Mouse (Mus musculus) MEL (cell line): ENCODE measurements at regions not wholly inside any gene's neighbourhood (a gene's known extent, or its start where the extent isn't known, plus 50 kb on each side); places are given as distances from the start of the nearest gene placed in this dataset.

ENCODE experiments used
- DNase-seq: peaks from one replicate; pipeline ENCODE4 v3.0.0; 2011; ENCODE audit warnings: low read depth, low spot score
- H3K27ac ChIP-seq: 2 replicates; pipeline ENCODE4 v1.5.1; 2012; ENCODE audit warnings: low read depth, mild to moderate bottlenecking, control low read depth, low read length, moderate library complexity; ENCODE audit not compliant: control insufficient read depth
- H3K27me3 ChIP-seq, 2 experiments: fragments of 150-350 bp in 1 of 2; sonication (generic) in 1 of 2; 2 replicates each; pipeline ENCODE4 v1.6.1; 2012; ENCODE audit warnings: low read length in 2 of 2, mild to moderate bottlenecking in 2 of 2, improper control_type of control experiment in 1 of 2, moderate library complexity in 1 of 2; ENCODE audit not compliant: insufficient read depth in 2 of 2, control insufficient read depth in 1 of 2
- H3K36me3 ChIP-seq, 2 experiments: 2 replicates each; pipeline ENCODE4 v1.6.1; 2012 to 2014; ENCODE audit warnings: low read length in 2 of 2, improper control_type of control experiment in 1 of 2, inconsistent platforms in 1 of 2, mild to moderate bottlenecking in 1 of 2; ENCODE audit not compliant: insufficient read depth in 2 of 2, control insufficient read depth in 1 of 2
- H3K4me1 ChIP-seq, 2 experiments: fragments of 150-350 bp in 1 of 2; sonication (generic) in 1 of 2; 2 replicates each; pipeline ENCODE4 v1.6.1; 2012; ENCODE audit warnings: low read length in 2 of 2, improper control_type of control experiment in 1 of 2, mild to moderate bottlenecking in 1 of 2; ENCODE audit not compliant: insufficient read depth in 2 of 2, control insufficient read depth in 1 of 2
- H3K4me3 ChIP-seq, 2 experiments: fragments of 150-350 bp in 1 of 2; sonication (generic) in 1 of 2; 2 replicates each; pipeline ENCODE4 v1.5.1; 2012; ENCODE audit warnings: low read depth in 2 of 2, low read length in 2 of 2, mild to moderate bottlenecking in 2 of 2, moderate library complexity in 2 of 2, control low read depth in 1 of 2, improper control_type of control experiment in 1 of 2; ENCODE audit not compliant: control insufficient read depth in 1 of 2, insufficient read depth in 1 of 2
- H3K79me2 ChIP-seq: 2 replicates; pipeline ENCODE4 v1.6.1; 2012; ENCODE audit warnings: mild to moderate bottlenecking, low read length, moderate library complexity; ENCODE audit not compliant: control insufficient read depth, poor library complexity, insufficient read depth
- H3K9ac ChIP-seq: 2 replicates; pipeline ENCODE4 v1.6.1; 2012; ENCODE audit warnings: low read depth, mild to moderate bottlenecking, control low read depth, low read length, moderate library complexity; ENCODE audit not compliant: control insufficient read depth, poor library complexity, severe bottlenecking
- H3K9me3 ChIP-seq: fragments of 150-350 bp; sonication (generic); replicated peaks from 2 replicates; pipeline ENCODE4 v1.6.1; 2012; ENCODE audit warnings: mild to moderate bottlenecking, low read length, improper control_type of control experiment, moderate library complexity; ENCODE audit not compliant: insufficient read depth
- BHLHE40 ChIP-seq: IDR thresholded peaks from 2 replicates; pipeline ENCODE4 v1.6.1; 2012; ENCODE audit warnings: low read depth, mild to moderate bottlenecking, inconsistent platforms, low read length, improper control_type of control experiment, borderline replicate concordance
- CHD1 ChIP-seq: IDR thresholded peaks from 2 replicates; pipeline ENCODE4 v1.6.1; 2012; ENCODE audit warnings: low read depth, mild to moderate bottlenecking, inconsistent platforms, low read length, improper control_type of control experiment
- CHD2 ChIP-seq: IDR thresholded peaks from 2 replicates; pipeline ENCODE4 v1.6.1; 2011; ENCODE audit warnings: low read length, improper control_type of control experiment
- CTCF ChIP-seq, 3 experiments: IDR thresholded peaks in 2 of 3; conservative IDR thresholded peaks in 1 of 3; 2 replicates each; pipeline ENCODE4 v1.5.1; 2011 to 2012; ENCODE audit warnings: low read length in 3 of 3, low read depth in 2 of 3, mild to moderate bottlenecking in 2 of 3, improper control_type of control experiment in 1 of 3, inconsistent platforms in 1 of 3, mixed read lengths in 1 of 3, moderate library complexity in 1 of 3; ENCODE audit not compliant: control insufficient read depth in 1 of 3, insufficient read depth in 1 of 3, poor library complexity in 1 of 3, severe bottlenecking in 1 of 3
- ELF1 ChIP-seq: IDR thresholded peaks from 2 replicates; pipeline ENCODE4 v1.6.1; 2014; ENCODE audit warnings: low read depth, mild to moderate bottlenecking, inconsistent platforms, low read length, improper control_type of control experiment, moderate library complexity
- EP300 ChIP-seq, 2 experiments: IDR thresholded peaks; 2 replicates each; pipeline ENCODE4 v1.6.1; 2011; ENCODE audit warnings: improper control_type of control experiment in 2 of 2, low read length in 2 of 2, low read depth in 1 of 2, mild to moderate bottlenecking in 1 of 2
- ETS1 ChIP-seq: IDR thresholded peaks from 2 replicates; pipeline ENCODE4 v1.6.1; 2012; ENCODE audit warnings: low read depth, mild to moderate bottlenecking, inconsistent platforms, low read length, improper control_type of control experiment, moderate library complexity
- HCFC1 ChIP-seq: IDR thresholded peaks from 2 replicates; pipeline ENCODE4 v1.6.1; 2012; ENCODE audit warnings: low read depth, mild to moderate bottlenecking, inconsistent platforms, low read length, improper control_type of control experiment, moderate library complexity
- MAFK ChIP-seq: IDR thresholded peaks from 2 replicates; pipeline ENCODE4 v1.6.1; 2011; ENCODE audit warnings: low read depth, mild to moderate bottlenecking, low read length, improper control_type of control experiment, borderline replicate concordance
- MEF2A ChIP-seq: IDR thresholded peaks from 2 replicates; pipeline ENCODE4 v1.6.1; 2014; ENCODE audit warnings: low read depth, mild to moderate bottlenecking, inconsistent platforms, low read length, improper control_type of control experiment; ENCODE audit not compliant: poor library complexity, insufficient replicate concordance, severe bottlenecking; ENCODE audit errors: extremely low read depth
- MYC ChIP-seq: IDR thresholded peaks from 2 replicates; pipeline ENCODE4 v1.6.1; 2011; ENCODE audit warnings: low read depth, mild to moderate bottlenecking, low read length, improper control_type of control experiment, moderate library complexity
- NRF1 ChIP-seq: IDR thresholded peaks from 2 replicates; pipeline ENCODE4 v1.6.1; 2014; ENCODE audit warnings: low read depth, mild to moderate bottlenecking, inconsistent platforms, low read length, improper control_type of control experiment, moderate library complexity; ENCODE audit not compliant: poor library complexity, insufficient read depth, severe bottlenecking
- POLR2AphosphoS2 ChIP-seq: IDR thresholded peaks from 2 replicates; pipeline ENCODE4 v1.6.1; 2011; ENCODE audit warnings: low read length, improper control_type of control experiment
- POLR2AphosphoS5 ChIP-seq: IDR thresholded peaks from 2 replicates; pipeline ENCODE4 v1.6.1; 2012; ENCODE audit warnings: low read depth, borderline replicate concordance, mild to moderate bottlenecking, inconsistent platforms, low read length, moderate library complexity, mixed read lengths
- SIN3A ChIP-seq: IDR thresholded peaks from 2 replicates; pipeline ENCODE4 v1.6.1; 2012; ENCODE audit warnings: low read length, improper control_type of control experiment, inconsistent platforms
- TAL1 ChIP-seq: IDR thresholded peaks from 2 replicates; pipeline ENCODE4 v1.6.1; 2012; ENCODE audit warnings: mild to moderate bottlenecking, inconsistent platforms, low read length, moderate library complexity, mixed read lengths
- TBP ChIP-seq: IDR thresholded peaks from 2 replicates; pipeline ENCODE4 v1.8.0; 2011; ENCODE audit warnings: low read depth, low read length, improper control_type of control experiment
- TCF12 ChIP-seq: IDR thresholded peaks from 2 replicates; pipeline ENCODE4 v1.6.1; 2014; ENCODE audit warnings: low read depth, mild to moderate bottlenecking, inconsistent platforms, low read length, improper control_type of control experiment, moderate library complexity
- USF1 ChIP-seq: IDR thresholded peaks from 2 replicates; pipeline ENCODE4 v1.6.1; 2014; ENCODE audit warnings: low read depth, mild to moderate bottlenecking, inconsistent platforms, low read length, improper control_type of control experiment, moderate library complexity
- ZC3H11A ChIP-seq: IDR thresholded peaks from 2 replicates; pipeline ENCODE4 v1.6.1; 2012; ENCODE audit warnings: low read depth, mild to moderate bottlenecking, inconsistent platforms, low read length, improper control_type of control experiment
- ZKSCAN1 ChIP-seq: IDR thresholded peaks from 2 replicates; pipeline ENCODE4 v1.6.1; 2012; ENCODE audit warnings: low read depth, mild to moderate bottlenecking, inconsistent platforms, low read length, improper control_type of control experiment, moderate library complexity

- TF ChIP-seq MEF2A = no peak
- no peak for TF ChIP-seq BHLHE40
- TF ChIP-seq TCF12 = no peak
- no peak for TF ChIP-seq EP300 (IDR thresholded peaks at IDR 0.05; ENCODE audit: low read depth in 1 of 2, low read length in 2 of 2)
- TF ChIP-seq SIN3A = no peak
- no peak for TF ChIP-seq CTCF (IDR thresholded peaks at IDR 0.05 in 2 of 3, conservative IDR thresholded peaks at IDR 0.05 in 1 of 3; ENCODE audit: control insufficient read depth in 1 of 3, insufficient read depth in 1 of 3, low read depth in 2 of 3, low read length in 3 of 3, poor library complexity in 1 of 3, severe bottlenecking in 1 of 3)
- TF ChIP-seq POLR2AphosphoS5 = no peak
These were observed 361.7 kb upstream of the St6gal2 start (continued) for GRCm38 (mm10) chr17:55083357-55084099.

- Histone ChIP-seq H3K79me2 (no peaks in the 10 kb centered on the region), H3K36me3 (no peaks in the 10 kb centered on the region), H3K9ac (no peak overlapping the region), H3K4me1 (no peaks in the 10 kb centered on the region), H3K9me3 (no peaks in the 10 kb centered on the region), H3K27me3 (no peaks in the 10 kb centered on the region), H3K27ac (no peak overlapping the region), H3K4me3 (no peak overlapping the region)
- TF ChIP-seq ELF1 (no peak), MAFK (no peak), HCFC1 (no peak), ETS1 (no peak), TAL1 (no peak), TBP (no peak), BHLHE40 (no peak), CHD2 (no peak), USF1 (no peak), MYC (no peak), POLR2AphosphoS5 (no peak), POLR2AphosphoS2 (no peak), NRF1 (no peak), ZC3H11A (no peak), SIN3A (no peak), ZKSCAN1 (no peak), CHD1 (no peak)
- no peak for DNase-seq
These were observed 354.4 kb upstream of the St6gal2 start for GRCm38 (mm10) chr17:55090661-55091252.
